Mouse (Mus musculus): ENCODE measurements at regions not wholly inside any gene's neighbourhood (a gene's known extent, or its start where the extent isn't known, plus 50 kb on each side); places are given as distances from the start of the nearest gene placed in this dataset.

DNA sequence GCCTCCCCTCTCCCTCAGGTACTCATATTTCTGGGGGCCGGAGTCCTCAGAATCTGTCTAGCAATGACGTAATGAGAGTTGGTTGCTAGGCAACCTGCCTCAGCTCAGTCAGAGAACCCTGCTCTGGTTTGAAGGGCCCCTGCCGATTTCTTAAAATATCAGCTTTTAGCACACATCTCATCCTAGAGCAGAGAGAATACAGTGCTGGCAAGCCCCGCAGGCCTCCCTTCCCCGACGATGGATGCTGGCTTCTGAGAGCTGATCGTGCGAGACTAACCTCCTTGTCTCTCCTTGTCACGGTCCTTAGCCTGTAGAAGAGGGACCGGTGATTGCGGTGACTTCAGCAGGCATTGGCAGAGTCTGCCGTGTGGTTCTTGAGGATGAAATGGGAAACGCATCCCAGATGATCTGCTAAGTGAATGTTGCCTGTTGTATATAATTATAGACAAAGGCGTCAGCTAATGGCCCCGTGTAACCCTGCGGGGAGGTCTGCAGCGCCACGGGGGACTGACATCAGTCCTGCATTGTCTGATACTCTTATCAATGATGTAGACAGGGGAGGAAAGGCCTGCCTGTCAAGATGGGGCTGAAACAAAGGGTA is 159.4 kb upstream of the A530016L24Rik start:
- no peak overlapping the region; the same call in 1 of the 2 replicates for H3K4me2 ChIP-seq (ENCODE audit: low read depth, low read length)
- H3K9ac ChIP-seq (replicated peaks; ENCODE audit: low read depth, low read length): no peak overlapping the region
- H3K36me3 ChIP-seq (replicated peaks; ENCODE audit: control insufficient read depth, insufficient read depth, low read length): no peaks in the 10 kb centered on the region
- 25% methylated on average over 18 of the region's 18 CpGs for WGBS
- no peaks in the 10 kb centered on the region for H3K4me1 ChIP-seq (ENCODE audit: control insufficient read depth, insufficient read depth)
- peak overlapping the region; percentile 31; the same call in 1 of the 2 replicates for H3K27ac ChIP-seq (ENCODE audit: low read depth)
- H3K9me3 ChIP-seq (replicated peaks; ENCODE audit: control insufficient read depth, low read length): no peaks in the 10 kb centered on the region
- DNase-seq (ENCODE audit: low spot score): no peak
- no peak overlapping the region for H3K4me3 ChIP-seq (ENCODE audit: low read depth, low read length)
- ATAC-seq (ENCODE audit: insufficient read depth, low read depth): 0 out of 2 replicates have a peak, but pooled peaks have one; percentile 22
- no peaks in the 10 kb centered on the region; the same call in 1 of the 2 replicates for H3K27me3 ChIP-seq (ENCODE audit: control insufficient read depth, insufficient read depth, low read length)
- no peak for TF ChIP-seq CTCF (IDR thresholded peaks at IDR 0.05; ENCODE audit: low read depth)
- no peak for TF ChIP-seq EP300 (IDR thresholded peaks at IDR 0.05; ENCODE audit: low read depth)

DNA sequence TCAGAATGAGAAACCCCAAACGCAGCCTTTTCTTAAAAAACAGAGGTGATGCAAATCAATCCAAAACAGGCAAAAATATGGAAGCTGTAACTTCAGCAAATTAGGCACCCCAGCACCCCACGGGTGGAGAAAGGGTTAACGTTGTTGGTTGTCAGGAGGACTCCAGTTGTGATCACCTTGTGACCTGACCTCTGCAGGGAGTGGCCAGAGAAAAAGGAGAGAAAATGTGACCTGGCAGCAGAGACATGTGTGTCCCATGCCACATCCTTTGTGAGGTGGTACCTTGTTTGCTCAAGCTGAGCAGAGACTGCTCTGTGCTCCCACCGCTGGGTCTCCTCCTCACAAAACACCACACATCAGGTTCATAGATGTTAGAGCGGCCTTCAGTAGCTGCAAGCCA is 158.7 kb upstream of the A530016L24Rik start:
- TF ChIP-seq CTCF (IDR thresholded peaks at IDR 0.05; ENCODE audit: low read depth) (no peak), EP300 (IDR thresholded peaks at IDR 0.05; ENCODE audit: low read depth) (no peak)
- Histone ChIP-seq H3K9ac (replicated peaks; ENCODE audit: low read depth, low read length) (no peak overlapping the region), H3K27ac (ENCODE audit: low read depth) (no peak overlapping the region), H3K4me1 (ENCODE audit: control insufficient read depth, insufficient read depth) (no peaks in the 10 kb centered on the region), H3K36me3 (replicated peaks; ENCODE audit: control insufficient read depth, insufficient read depth, low read length) (no peaks in the 10 kb centered on the region), H3K4me3 (ENCODE audit: low read depth, low read length) (no peak overlapping the region), H3K27me3 (ENCODE audit: control insufficient read depth, insufficient read depth, low read length) (no peaks in the 10 kb centered on the region; the same call in 1 of the 2 replicates), H3K4me2 (ENCODE audit: low read depth, low read length) (no peak overlapping the region), H3K9me3 (replicated peaks; ENCODE audit: control insufficient read depth, low read length) (no peaks in the 10 kb centered on the region)
- ATAC-seq (ENCODE audit: insufficient read depth, low read depth) (no peak), DNase-seq (ENCODE audit: low spot score) (no peak)
- WGBS: 73% methylated on average over 5 of the region's 5 CpGs

DNA sequence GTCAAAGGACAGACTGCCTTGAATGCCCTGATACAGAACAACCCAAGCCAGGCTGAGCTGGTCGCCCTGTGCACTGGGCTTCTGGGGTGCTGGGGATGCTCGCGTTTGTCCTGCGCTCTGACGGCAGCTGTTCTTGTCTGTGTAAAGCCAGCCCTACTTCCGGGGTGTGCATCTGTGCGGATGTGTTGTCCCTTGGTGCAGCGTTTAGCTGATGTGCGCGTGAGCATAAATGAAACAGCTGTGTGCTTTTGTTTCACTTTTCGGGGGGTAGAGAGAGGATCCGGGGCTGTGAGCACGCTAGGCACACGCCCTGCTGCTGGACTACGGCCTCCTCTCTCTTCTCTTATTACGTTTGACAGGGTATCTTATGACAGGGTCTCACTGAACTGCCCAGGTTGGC is 158.2 kb upstream of the A530016L24Rik start:
- H3K9ac ChIP-seq (replicated peaks; ENCODE audit: low read depth, low read length): no peak overlapping the region
- DNase-seq (ENCODE audit: low spot score) (no peak), ATAC-seq (ENCODE audit: insufficient read depth, low read depth) (no peak)
- no peak overlapping the region for H3K27ac ChIP-seq (ENCODE audit: low read depth)
- TF ChIP-seq EP300 (IDR thresholded peaks at IDR 0.05; ENCODE audit: low read depth) (no peak), CTCF (IDR thresholded peaks at IDR 0.05; ENCODE audit: low read depth) (no peak)
- 87% methylated on average over 16 of the region's 16 CpGs for WGBS
- no peak overlapping the region for H3K4me2 ChIP-seq (ENCODE audit: low read depth, low read length)
- no peaks in the 10 kb centered on the region for H3K9me3 ChIP-seq (replicated peaks; ENCODE audit: control insufficient read depth, low read length)
- H3K4me3 ChIP-seq (ENCODE audit: low read depth, low read length): no peak overlapping the region
- H3K27me3 ChIP-seq (ENCODE audit: control insufficient read depth, insufficient read depth, low read length): no peaks in the 10 kb centered on the region; the same call in 1 of the 2 replicates
- H3K36me3 ChIP-seq (replicated peaks; ENCODE audit: control insufficient read depth, insufficient read depth, low read length): no peaks in the 10 kb centered on the region
- H3K4me1 ChIP-seq (ENCODE audit: control insufficient read depth, insufficient read depth): no peaks in the 10 kb centered on the region

DNA sequence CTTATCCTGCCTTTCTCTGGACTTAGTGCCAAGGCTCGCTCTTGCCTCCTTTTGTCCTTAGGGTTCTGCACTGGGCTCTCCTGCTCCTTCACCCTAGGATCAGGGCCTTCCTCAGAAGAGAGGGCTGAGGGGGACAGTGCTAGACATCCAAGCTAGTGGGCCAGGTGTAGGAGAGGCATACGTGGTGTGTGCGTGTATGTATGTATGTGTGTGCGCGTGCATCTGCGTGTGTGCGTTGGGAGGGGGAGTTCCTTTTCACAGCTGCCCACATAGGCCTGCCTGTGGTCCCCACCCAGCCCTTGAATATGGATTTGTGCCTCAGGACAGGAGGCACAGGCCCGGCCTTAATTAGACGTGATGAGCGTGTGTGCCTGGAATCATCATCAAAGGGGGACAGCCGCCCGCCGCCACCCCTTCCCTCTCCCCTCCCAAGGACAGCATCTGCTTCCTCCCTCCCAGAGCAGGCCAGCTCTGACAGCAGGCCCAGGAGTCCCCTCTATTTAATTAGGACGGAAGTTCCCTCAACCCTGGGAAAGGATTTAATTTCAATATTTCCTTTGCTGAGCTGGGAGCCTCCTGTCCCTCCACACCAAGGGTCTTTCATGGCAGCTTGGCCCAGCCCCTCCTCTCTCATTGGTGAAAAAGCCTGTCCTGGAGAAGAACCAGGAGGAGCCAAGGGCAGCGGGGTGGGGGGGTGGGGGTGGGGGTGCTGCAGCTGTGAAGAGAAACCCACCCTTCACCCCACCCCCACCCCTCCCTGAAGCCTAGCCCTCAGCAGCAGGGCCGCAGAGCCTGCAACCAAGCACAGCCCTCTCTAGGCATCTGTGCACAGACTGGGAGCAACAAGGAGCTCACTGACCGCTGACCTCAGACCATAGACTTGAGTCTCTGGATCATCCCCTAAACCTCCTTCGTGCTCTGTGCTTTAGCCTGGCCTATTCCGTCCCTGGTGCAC is 155.8 kb upstream of the A530016L24Rik start:
- Histone ChIP-seq H3K4me3 (ENCODE audit: low read depth, low read length) (no peak overlapping the region), H3K27ac (ENCODE audit: low read depth) (peak overlapping the region; percentile 37; the same call in 1 of the 2 replicates), H3K4me2 (ENCODE audit: low read depth, low read length) (no peak overlapping the region), H3K9me3 (replicated peaks; ENCODE audit: control insufficient read depth, low read length) (no peaks in the 10 kb centered on the region), H3K36me3 (replicated peaks; ENCODE audit: control insufficient read depth, insufficient read depth, low read length) (no peaks in the 10 kb centered on the region), H3K9ac (replicated peaks; ENCODE audit: low read depth, low read length) (no peak overlapping the region), H3K4me1 (ENCODE audit: control insufficient read depth, insufficient read depth) (no peaks in the 10 kb centered on the region), H3K27me3 (ENCODE audit: control insufficient read depth, insufficient read depth, low read length) (no peaks in the 10 kb centered on the region; the same call in 1 of the 2 replicates)
- DNase-seq (ENCODE audit: low spot score) (no peak), ATAC-seq (ENCODE audit: insufficient read depth, low read depth) (peak; percentile 43)
- TF ChIP-seq EP300 (IDR thresholded peaks at IDR 0.05; ENCODE audit: low read depth) (0 out of 2 replicates have a peak, but pooled peaks have one; percentile 18), CTCF (IDR thresholded peaks at IDR 0.05; ENCODE audit: low read depth) (no peak)
- 54% methylated on average over 19 of the region's 19 CpGs for WGBS

DNA sequence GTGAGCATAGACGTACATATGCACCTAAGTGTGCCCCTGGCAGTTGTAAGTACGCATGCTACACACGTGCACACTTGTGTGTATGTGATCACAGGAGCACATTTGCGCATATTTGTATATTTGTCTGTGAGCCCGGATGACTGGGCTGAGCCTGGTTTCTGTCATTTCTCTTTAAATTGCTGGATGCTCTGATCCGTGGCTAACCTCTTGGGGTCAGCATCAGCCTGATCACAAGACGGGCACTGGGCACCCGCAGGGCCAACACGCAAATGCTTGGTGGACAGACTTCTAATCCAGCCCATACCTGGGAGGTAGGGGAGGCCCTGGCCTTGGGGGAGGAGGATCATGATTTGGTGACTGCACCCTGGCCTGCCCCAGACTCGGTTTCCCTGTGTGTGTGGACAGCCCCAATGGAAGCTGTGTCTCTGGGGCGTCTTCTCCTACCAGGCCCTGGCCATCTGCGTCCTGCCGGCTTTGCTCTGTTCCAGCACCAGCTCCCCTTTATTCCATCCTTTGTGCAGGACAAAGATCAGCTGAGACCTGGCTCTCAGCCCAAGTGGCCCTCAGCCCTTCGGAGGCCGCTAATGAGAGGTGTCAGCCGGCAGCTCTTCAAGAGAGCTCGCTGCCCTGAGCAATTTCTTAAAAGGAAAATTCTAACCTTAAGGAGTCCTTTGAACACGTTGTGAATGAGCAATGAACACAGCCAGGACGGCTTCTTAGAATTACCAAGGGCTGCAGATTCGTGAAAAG is 155.0 kb upstream of the A530016L24Rik start:
- Histone ChIP-seq H3K4me3 (ENCODE audit: low read depth, low read length) (no peak overlapping the region), H3K36me3 (replicated peaks; ENCODE audit: control insufficient read depth, insufficient read depth, low read length) (no peaks in the 10 kb centered on the region), H3K9me3 (replicated peaks; ENCODE audit: control insufficient read depth, low read length) (no peaks in the 10 kb centered on the region), H3K4me1 (ENCODE audit: control insufficient read depth, insufficient read depth) (no peaks in the 10 kb centered on the region), H3K4me2 (ENCODE audit: low read depth, low read length) (no peak overlapping the region), H3K9ac (replicated peaks; ENCODE audit: low read depth, low read length) (no peak overlapping the region), H3K27me3 (ENCODE audit: control insufficient read depth, insufficient read depth, low read length) (no peaks in the 10 kb centered on the region; the same call in 1 of the 2 replicates), H3K27ac (ENCODE audit: low read depth) (peak overlapping the region; percentile 37; the same call in 1 of the 2 replicates)
- WGBS: 61% methylated on average over 20 of the region's 20 CpGs
- ATAC-seq (ENCODE audit: insufficient read depth, low read depth) (no peak), DNase-seq (ENCODE audit: low spot score) (no peak)
- TF ChIP-seq EP300 (IDR thresholded peaks at IDR 0.05; ENCODE audit: low read depth): no peak
- no peak for TF ChIP-seq CTCF (IDR thresholded peaks at IDR 0.05; ENCODE audit: low read depth)

All from heart, postnatal 0 days (tissue).